Mouse (Mus musculus): Measurements from ENCODE around the gene Pomgnt1. TPM values are rescaled to one million over a fixed set of nuclear protein-coding genes. Genes with fewer than 3 reads are reported as not detected.

Gene Pomgnt1
- total RNA-seq, 1 experiment from 2014 or later: 12.7 TPM

- ATAC-seq (replicated peaks; ENCODE audit: insufficient number of reproducible peaks, low FRiP score, low TSS enrichment, poor library complexity, severe bottlenecking): no peak
Measured at GRCm38 (mm10) chr4:116206531-116206930, 82.9 kb downstream of the Pomgnt1 start.

- no peak for ATAC-seq (replicated peaks; ENCODE audit: insufficient number of reproducible peaks, low FRiP score, low TSS enrichment, poor library complexity, severe bottlenecking)
Measured at GRCm38 (mm10) chr4:116208891-116209290, 85.3 kb downstream of the Pomgnt1 start.

Other genes starting within 250 kb of the Pomgnt1 start
- not detected in 3 replicates for gene Kncn, start 239.4 kb upstream of the Pomgnt1 start, total RNA-seq (2017)
- gene 6430628N08Rik, start 233.2 kb upstream of the Pomgnt1 start, total RNA-seq (2017): not detected in 3 replicates
- not detected in 3 replicates for gene Dmbx1, start 183.9 kb upstream of the Pomgnt1 start, total RNA-seq (2017)
- gene Faah, start 105.9 kb upstream of the Pomgnt1 start, total RNA-seq (2017): 5.3 to 9.1 TPM (median 6.8 TPM) in 3 replicates
- gene Nsun4, start 70.0 kb upstream of the Pomgnt1 start, total RNA-seq (2017): 19.5 to 41.1 TPM (median 19.5 TPM) in 3 replicates
- gene Uqcrh, start 48.8 kb upstream of the Pomgnt1 start, total RNA-seq (2017): 438 to 562 TPM (median 516 TPM) in 3 replicates
- 5.2 to 13.2 TPM (median 8.6 TPM) in 3 replicates for gene Lrrc41, start 48.6 kb upstream of the Pomgnt1 start, total RNA-seq (2017)
- gene Rad54l, start 150 bp upstream of the Pomgnt1 start, total RNA-seq (2017): 1.1 to 2.1 TPM (median 1.2 TPM) in 3 replicates
- gene Lurap1, start 27.5 kb downstream of the Pomgnt1 start, total RNA-seq (2017): 0.19 TPM in 1 of 3 replicates, not detected in the others
- not detected in 3 replicates for gene Tspan1, start 43.8 kb downstream of the Pomgnt1 start, total RNA-seq (2017)
- gene 1700042G07Rik, start 49.5 kb downstream of the Pomgnt1 start, total RNA-seq (2017): not detected in 3 replicates
- gene Gm49337, start 49.5 kb downstream of the Pomgnt1 start, total RNA-seq (2017): 0.76 TPM in 1 of 3 replicates, not detected in the others
- 0.87 to 2.9 TPM in 2 of 3 replicates, not detected in the other for gene Pik3r3, start 97.8 kb downstream of the Pomgnt1 start, total RNA-seq (2017)

All from monocyte, adult 5-6 weeks (primary cell).